Mouse (Mus musculus) MEL (cell line): Measurements from ENCODE around the gene Sec16b. TPM values are rescaled to one million over a fixed set of nuclear protein-coding genes. Genes with fewer than 3 reads are reported as not detected.

Source experiments
- DNase-seq: peaks from one replicate; pipeline ENCODE4 v3.0.0; 2011; ENCODE audit warnings: low read depth, low spot score
- H3K27ac ChIP-seq: 2 replicates; pipeline ENCODE4 v1.5.1; 2012; ENCODE audit warnings: low read depth, mild to moderate bottlenecking, control low read depth, low read length, moderate library complexity; ENCODE audit not compliant: control insufficient read depth
- H3K27me3 ChIP-seq, 2 experiments: fragments of 150-350 bp in 1 of 2; sonication (generic) in 1 of 2; 2 replicates each; pipeline ENCODE4 v1.6.1; 2012; ENCODE audit warnings: low read length in 2 of 2, mild to moderate bottlenecking in 2 of 2, improper control_type of control experiment in 1 of 2, moderate library complexity in 1 of 2; ENCODE audit not compliant: insufficient read depth in 2 of 2, control insufficient read depth in 1 of 2
- H3K36me3 ChIP-seq, 2 experiments: 2 replicates each; pipeline ENCODE4 v1.6.1; 2012 to 2014; ENCODE audit warnings: low read length in 2 of 2, improper control_type of control experiment in 1 of 2, inconsistent platforms in 1 of 2, mild to moderate bottlenecking in 1 of 2; ENCODE audit not compliant: insufficient read depth in 2 of 2, control insufficient read depth in 1 of 2
- H3K4me1 ChIP-seq, 2 experiments: fragments of 150-350 bp in 1 of 2; sonication (generic) in 1 of 2; 2 replicates each; pipeline ENCODE4 v1.6.1; 2012; ENCODE audit warnings: low read length in 2 of 2, improper control_type of control experiment in 1 of 2, mild to moderate bottlenecking in 1 of 2; ENCODE audit not compliant: insufficient read depth in 2 of 2, control insufficient read depth in 1 of 2
- H3K4me3 ChIP-seq, 2 experiments: fragments of 150-350 bp in 1 of 2; sonication (generic) in 1 of 2; 2 replicates each; pipeline ENCODE4 v1.5.1; 2012; ENCODE audit warnings: low read depth in 2 of 2, low read length in 2 of 2, mild to moderate bottlenecking in 2 of 2, moderate library complexity in 2 of 2, control low read depth in 1 of 2, improper control_type of control experiment in 1 of 2; ENCODE audit not compliant: control insufficient read depth in 1 of 2, insufficient read depth in 1 of 2
- H3K79me2 ChIP-seq: 2 replicates; pipeline ENCODE4 v1.6.1; 2012; ENCODE audit warnings: mild to moderate bottlenecking, low read length, moderate library complexity; ENCODE audit not compliant: control insufficient read depth, poor library complexity, insufficient read depth
- H3K9ac ChIP-seq: 2 replicates; pipeline ENCODE4 v1.6.1; 2012; ENCODE audit warnings: low read depth, mild to moderate bottlenecking, control low read depth, low read length, moderate library complexity; ENCODE audit not compliant: control insufficient read depth, poor library complexity, severe bottlenecking
- H3K9me3 ChIP-seq: fragments of 150-350 bp; sonication (generic); replicated peaks from 2 replicates; pipeline ENCODE4 v1.6.1; 2012; ENCODE audit warnings: mild to moderate bottlenecking, low read length, improper control_type of control experiment, moderate library complexity; ENCODE audit not compliant: insufficient read depth
- BHLHE40 ChIP-seq: IDR thresholded peaks from 2 replicates; pipeline ENCODE4 v1.6.1; 2012; ENCODE audit warnings: low read depth, mild to moderate bottlenecking, inconsistent platforms, low read length, improper control_type of control experiment, borderline replicate concordance
- CHD2 ChIP-seq: IDR thresholded peaks from 2 replicates; pipeline ENCODE4 v1.6.1; 2011; ENCODE audit warnings: low read length, improper control_type of control experiment
- CTCF ChIP-seq, 3 experiments: IDR thresholded peaks in 2 of 3; conservative IDR thresholded peaks in 1 of 3; 2 replicates each; pipeline ENCODE4 v1.5.1; 2011 to 2012; ENCODE audit warnings: low read length in 3 of 3, low read depth in 2 of 3, mild to moderate bottlenecking in 2 of 3, improper control_type of control experiment in 1 of 3, inconsistent platforms in 1 of 3, mixed read lengths in 1 of 3, moderate library complexity in 1 of 3; ENCODE audit not compliant: control insufficient read depth in 1 of 3, insufficient read depth in 1 of 3, poor library complexity in 1 of 3, severe bottlenecking in 1 of 3
- E2F4 ChIP-seq: IDR thresholded peaks from 2 replicates; pipeline ENCODE4 v1.6.1; 2011; ENCODE audit warnings: low read depth, low read length, improper control_type of control experiment, borderline replicate concordance
- ELF1 ChIP-seq: IDR thresholded peaks from 2 replicates; pipeline ENCODE4 v1.6.1; 2014; ENCODE audit warnings: low read depth, mild to moderate bottlenecking, inconsistent platforms, low read length, improper control_type of control experiment, moderate library complexity
- ETS1 ChIP-seq: IDR thresholded peaks from 2 replicates; pipeline ENCODE4 v1.6.1; 2012; ENCODE audit warnings: low read depth, mild to moderate bottlenecking, inconsistent platforms, low read length, improper control_type of control experiment, moderate library complexity
- GABPA ChIP-seq: IDR thresholded peaks from 2 replicates; pipeline ENCODE4 v1.6.1; 2012; ENCODE audit warnings: low read depth, mild to moderate bottlenecking, inconsistent platforms, low read length, improper control_type of control experiment, moderate library complexity
- GATA1 ChIP-seq: IDR thresholded peaks from 2 replicates; pipeline ENCODE4 v1.6.1; 2011; ENCODE audit warnings: low read depth, low read length, improper control_type of control experiment
- HCFC1 ChIP-seq: IDR thresholded peaks from 2 replicates; pipeline ENCODE4 v1.6.1; 2012; ENCODE audit warnings: low read depth, mild to moderate bottlenecking, inconsistent platforms, low read length, improper control_type of control experiment, moderate library complexity
- JUND ChIP-seq: IDR thresholded peaks from 2 replicates; pipeline ENCODE4 v1.6.1; 2011; ENCODE audit warnings: low read depth, mild to moderate bottlenecking, improper control_type of control experiment, low read length
- KAT2A ChIP-seq: conservative IDR thresholded peaks from 2 replicates; pipeline ENCODE4 v1.6.1; 2012; ENCODE audit warnings: low read depth, low read length, improper control_type of control experiment, inconsistent platforms
- MAFK ChIP-seq: IDR thresholded peaks from 2 replicates; pipeline ENCODE4 v1.6.1; 2011; ENCODE audit warnings: low read depth, mild to moderate bottlenecking, low read length, improper control_type of control experiment, borderline replicate concordance
- MYC ChIP-seq: IDR thresholded peaks from 2 replicates; pipeline ENCODE4 v1.6.1; 2011; ENCODE audit warnings: low read depth, mild to moderate bottlenecking, low read length, improper control_type of control experiment, moderate library complexity
- NELFE ChIP-seq: IDR thresholded peaks from 2 replicates; pipeline ENCODE4 v1.6.1; 2011; ENCODE audit warnings: low read depth, low read length, improper control_type of control experiment
- POLR2AphosphoS2 ChIP-seq: IDR thresholded peaks from 2 replicates; pipeline ENCODE4 v1.6.1; 2011; ENCODE audit warnings: low read length, improper control_type of control experiment
- POLR2AphosphoS5 ChIP-seq: IDR thresholded peaks from 2 replicates; pipeline ENCODE4 v1.6.1; 2012; ENCODE audit warnings: low read depth, borderline replicate concordance, mild to moderate bottlenecking, inconsistent platforms, low read length, moderate library complexity, mixed read lengths
- RAD21 ChIP-seq: IDR thresholded peaks from 2 replicates; pipeline ENCODE4 v1.6.1; 2011; ENCODE audit warnings: mild to moderate bottlenecking, low read depth, low read length, improper control_type of control experiment
- SMC3 ChIP-seq: IDR thresholded peaks from 2 replicates; pipeline ENCODE4 v1.6.1; 2011; ENCODE audit warnings: low read depth, low read length, improper control_type of control experiment
- TAL1 ChIP-seq: IDR thresholded peaks from 2 replicates; pipeline ENCODE4 v1.6.1; 2012; ENCODE audit warnings: mild to moderate bottlenecking, inconsistent platforms, low read length, moderate library complexity, mixed read lengths
- TBP ChIP-seq: IDR thresholded peaks from 2 replicates; pipeline ENCODE4 v1.8.0; 2011; ENCODE audit warnings: low read depth, low read length, improper control_type of control experiment
- TCF12 ChIP-seq: IDR thresholded peaks from 2 replicates; pipeline ENCODE4 v1.6.1; 2014; ENCODE audit warnings: low read depth, mild to moderate bottlenecking, inconsistent platforms, low read length, improper control_type of control experiment, moderate library complexity
- USF1 ChIP-seq: IDR thresholded peaks from 2 replicates; pipeline ENCODE4 v1.6.1; 2014; ENCODE audit warnings: low read depth, mild to moderate bottlenecking, inconsistent platforms, low read length, improper control_type of control experiment, moderate library complexity
- USF2 ChIP-seq, 2 experiments: IDR thresholded peaks; 2 replicates each; pipeline ENCODE4 v1.6.1; 2011 to 2012; ENCODE audit warnings: improper control_type of control experiment in 2 of 2, low read length in 2 of 2, borderline replicate concordance in 1 of 2, inconsistent platforms in 1 of 2, low read depth in 1 of 2, mild to moderate bottlenecking in 1 of 2; ENCODE audit not compliant: insufficient read depth in 1 of 2
- ZC3H11A ChIP-seq: IDR thresholded peaks from 2 replicates; pipeline ENCODE4 v1.6.1; 2012; ENCODE audit warnings: low read depth, mild to moderate bottlenecking, inconsistent platforms, low read length, improper control_type of control experiment
- ZKSCAN1 ChIP-seq: IDR thresholded peaks from 2 replicates; pipeline ENCODE4 v1.6.1; 2012; ENCODE audit warnings: low read depth, mild to moderate bottlenecking, inconsistent platforms, low read length, improper control_type of control experiment, moderate library complexity
- ZMIZ1 ChIP-seq: IDR thresholded peaks from 2 replicates; pipeline ENCODE4 v1.6.1; 2012; ENCODE audit warnings: low read depth, mild to moderate bottlenecking, inconsistent platforms, low read length, improper control_type of control experiment, moderate library complexity
- ZNF384 ChIP-seq: IDR thresholded peaks from 2 replicates; pipeline ENCODE4 v1.6.1; 2012; ENCODE audit warnings: low read depth, mild to moderate bottlenecking, inconsistent platforms, low read length, improper control_type of control experiment
- polyA plus RNA-seq, 2 experiments: library from polyadenylated mRNA; stranded (reverse) in 1 of 2; unstranded in 1 of 2; fragments of >175 nt in 1 of 2; fragments of >200 nt in 1 of 2; gene quantifications; 2 replicates each; pipeline versions ENCODE4 v1.2.1 to v1.2.4; 2012; ENCODE audit warnings: low replicate concordance in 2 of 2, low read depth in 1 of 2; ENCODE audit not compliant: insufficient read length in 2 of 2, insufficient read depth in 1 of 2, missing spikeins in 1 of 2
- total RNA-seq: library from RNA; depleted of rRNA; stranded (reverse); fragments of 300-350 nt; gene quantifications from 2 replicates; pipeline ENCODE4 v1.2.3, GENCODE M21; 2012

The Sec16b gene
- total and polyA plus RNA-seq, 3 experiments, result 0.03 to 0.04 TPM; not detected in 1

GRCm38 (mm10) chr1:157465194-157465593 is 41.3 kb upstream of the Sec16b start:
- H3K27me3 ChIP-seq, result no peaks in the 10 kb centered on the region
- H3K9me3 ChIP-seq, result no peaks in the 10 kb centered on the region
- DNase-seq, result peak; percentile 85
- H3K4me3 ChIP-seq, result peak overlapping the region; percentile 46 to 53
- no peaks in the 10 kb centered on the region for H3K79me2 ChIP-seq
- H3K27ac ChIP-seq, result 0 out of 2 replicates have a peak overlapping the region, but pooled peaks have one; percentile 11
- H3K9ac ChIP-seq, result peak overlapping the region; percentile 59
- H3K36me3 ChIP-seq, result peaks cover 0 to under 1% of the 10 kb centered on the region in 2 experiments; a peak in 1 of 4 replicates
- H3K4me1 ChIP-seq, result peaks cover under 1 to 3% of the 10 kb centered on the region in 2 experiments; a peak in 1 of 4 replicates
- TF ChIP-seq KAT2A, result no peak
- no peak; the same call in none of the 2 replicates for TF ChIP-seq ZNF384
- no peak for TF ChIP-seq NELFE
- no peak for TF ChIP-seq TCF12
- peak; percentile 87 for TF ChIP-seq SMC3
- peak; percentile 65; the same call in 1 of the 2 replicates for TF ChIP-seq MYC
- no peak for TF ChIP-seq POLR2AphosphoS2
- 0 out of 2 replicates have a peak, but pooled peaks have one; percentile 20 for TF ChIP-seq TBP
- no peak for TF ChIP-seq ELF1
- TF ChIP-seq ZMIZ1, result no peak
- peak; percentile 85 for TF ChIP-seq RAD21
- 0 out of 2 replicates have a peak, but pooled peaks have one; percentile 8 for TF ChIP-seq HCFC1
- TF ChIP-seq JUND, result no peak
- TF ChIP-seq USF2 (IDR thresholded peaks at IDR 0.05; ENCODE audit: borderline replicate concordance in 1 of 2, insufficient read depth in 1 of 2, low read depth in 1 of 2, low read length in 2 of 2), result no peak
- TF ChIP-seq ZKSCAN1, result no peak
- TF ChIP-seq CTCF (IDR thresholded peaks at IDR 0.05 in 2 of 3, conservative IDR thresholded peaks at IDR 0.05 in 1 of 3; ENCODE audit: control insufficient read depth in 1 of 3, insufficient read depth in 1 of 3, low read depth in 2 of 3, low read length in 3 of 3, poor library complexity in 1 of 3, severe bottlenecking in 1 of 3), result peak; percentile 73 to 89 (median 80)
- TF ChIP-seq BHLHE40, result no peak
- TF ChIP-seq CHD2, result no peak
- TF ChIP-seq ZC3H11A, result peak; percentile 82
- TF ChIP-seq E2F4, result no peak

- DNase-seq, result no peak
- Histone ChIP-seq H3K27me3 (no peaks in the 10 kb centered on the region), H3K27ac (no peak overlapping the region), H3K4me3 (no peak overlapping the region), H3K9me3 (no peaks in the 10 kb centered on the region), H3K36me3 (no peaks in the 10 kb centered on the region), H3K4me1 (0 out of 4 replicates have a peak, but pooled peaks cover 3 to 5% of the 10 kb centered on the region in 2 experiments), H3K79me2 (no peaks in the 10 kb centered on the region), H3K9ac (no peak overlapping the region)
- no peak for TF ChIP-seq GABPA
- TF ChIP-seq TAL1, result no peak
- no peak for TF ChIP-seq CHD2
- TF ChIP-seq POLR2AphosphoS5, result no peak
- TF ChIP-seq HCFC1, result no peak
- no peak for TF ChIP-seq USF1
- TF ChIP-seq TCF12, result no peak
- no peak for TF ChIP-seq ETS1
- no peak for TF ChIP-seq GATA1
- no peak for TF ChIP-seq MAFK
- no peak for TF ChIP-seq ZNF384
Measured at GRCm38 (mm10) chr1:157467866-157468265, 38.7 kb upstream of the Sec16b start.
